Mouse (Mus musculus): ENCODE results near the gene Cntfr. TPM values are rescaled to one million over a fixed set of nuclear protein-coding genes. Genes with fewer than 3 reads are reported as not detected.

Gene Cntfr
- total RNA-seq, 2 experiments from 2014 or later = 89.6 to 96.1 TPM

GRCm38 (mm10) chr4:41682789-41683188 lies 14.1 kb downstream of the Cntfr start:
- no peak for DNase-seq (ENCODE audit: extremely low spot score in 1 of 2, low spot score in 1 of 2)

- no peak for DNase-seq (ENCODE audit: extremely low spot score in 1 of 2, low spot score in 1 of 2)
Observed at GRCm38 (mm10) chr4:41681947-41682346, 14.9 kb downstream of the Cntfr start.

GRCm38 (mm10) chr4:41681176-41681575 lies 15.7 kb downstream of the Cntfr start:
- DNase-seq (ENCODE audit: extremely low spot score in 1 of 2, low spot score in 1 of 2) = no peak

- no peak for DNase-seq (ENCODE audit: extremely low spot score in 1 of 2, low spot score in 1 of 2)
Observed at GRCm38 (mm10) chr4:41679291-41679690, 17.6 kb downstream of the Cntfr start.

DNA sequence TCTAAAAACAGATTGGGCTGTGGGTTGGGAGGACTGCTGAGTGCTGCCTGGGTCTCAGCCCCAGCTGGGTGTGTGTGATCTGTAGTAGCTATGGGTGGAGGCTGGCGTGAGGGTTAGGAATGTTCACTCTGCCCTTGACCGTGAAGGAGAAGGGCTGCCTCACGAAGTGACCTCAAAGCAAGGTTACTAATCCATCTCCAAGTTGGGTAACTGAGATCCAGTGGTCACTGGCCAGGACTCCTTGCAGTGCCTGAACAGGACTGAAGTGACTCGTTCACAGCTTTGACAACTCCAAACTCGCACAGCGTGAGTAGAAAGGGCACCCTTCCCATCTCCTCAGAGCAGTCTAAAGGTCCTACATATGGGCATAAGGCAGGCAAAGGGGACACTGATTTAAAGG lies 18.0 kb downstream of the Cntfr start:
- no peak for DNase-seq (ENCODE audit: extremely low spot score in 1 of 2, low spot score in 1 of 2)

GRCm38 (mm10) chr4:41677006-41677629 lies 19.8 kb downstream of the Cntfr start:
- DNase-seq (ENCODE audit: extremely low spot score in 1 of 2, low spot score in 1 of 2) = no peak

DNA sequence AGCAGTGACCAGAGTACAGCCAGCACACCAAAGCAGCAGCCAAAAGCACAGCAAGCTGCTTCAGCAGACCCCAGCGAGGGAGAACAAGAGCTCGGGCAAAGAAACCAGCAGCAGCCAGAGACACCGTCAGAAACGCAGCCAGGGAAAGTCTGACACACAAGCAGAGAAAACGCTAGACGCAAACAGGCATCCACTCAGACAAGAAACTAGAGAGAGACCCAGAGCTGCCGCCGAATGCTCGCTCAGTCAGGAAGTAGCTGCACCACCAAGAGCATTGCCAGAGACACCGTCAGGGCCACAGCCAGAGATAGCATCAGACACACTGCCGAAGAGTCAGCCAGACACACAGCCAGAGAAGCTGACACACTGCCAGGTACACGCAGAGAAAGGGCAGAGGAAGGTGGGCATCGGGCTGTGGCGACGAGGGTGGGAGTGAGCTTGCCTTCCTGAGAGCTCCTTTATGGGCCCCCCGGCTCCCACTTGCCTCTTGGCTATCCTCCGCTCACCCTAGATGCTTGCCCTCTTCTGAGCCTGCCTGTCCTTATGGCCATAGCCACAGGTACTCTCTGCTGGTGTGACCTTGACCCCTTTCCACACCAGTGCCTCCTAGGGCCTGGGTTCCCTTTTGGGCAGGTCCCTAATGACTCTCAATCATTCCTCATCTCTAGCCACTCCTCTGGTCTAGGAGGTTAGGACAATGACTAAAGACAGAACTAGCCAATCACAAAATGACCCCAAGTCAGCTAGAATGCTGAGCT lies 20.5 kb downstream of the Cntfr start:
- no peak for DNase-seq (ENCODE audit: extremely low spot score in 1 of 2, low spot score in 1 of 2)

DNA sequence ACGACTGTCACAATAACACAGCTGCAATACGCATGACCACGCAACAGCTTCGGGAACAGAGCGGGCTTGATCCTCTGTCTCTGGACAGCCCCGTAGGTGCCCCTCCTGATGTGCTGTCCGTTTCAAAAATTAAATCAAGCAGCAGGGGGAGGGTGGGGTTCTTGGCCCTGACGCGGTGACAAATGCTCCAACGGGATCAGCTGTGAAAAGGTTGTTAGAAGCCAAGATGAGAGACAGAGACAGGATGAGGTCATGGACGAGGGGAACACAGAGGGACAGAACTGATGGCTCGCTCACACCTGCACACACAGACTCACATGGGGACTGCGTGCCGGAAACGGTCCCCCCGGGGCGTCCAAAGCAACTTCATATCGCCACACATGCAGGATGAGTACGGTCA lies 23.7 kb downstream of the Cntfr start:
- no peak for DNase-seq (ENCODE audit: extremely low spot score in 1 of 2, low spot score in 1 of 2)

GRCm38 (mm10) chr4:41672522-41672963 lies 24.3 kb downstream of the Cntfr start:
- no peak for DNase-seq (ENCODE audit: extremely low spot score in 1 of 2, low spot score in 1 of 2)

DNA sequence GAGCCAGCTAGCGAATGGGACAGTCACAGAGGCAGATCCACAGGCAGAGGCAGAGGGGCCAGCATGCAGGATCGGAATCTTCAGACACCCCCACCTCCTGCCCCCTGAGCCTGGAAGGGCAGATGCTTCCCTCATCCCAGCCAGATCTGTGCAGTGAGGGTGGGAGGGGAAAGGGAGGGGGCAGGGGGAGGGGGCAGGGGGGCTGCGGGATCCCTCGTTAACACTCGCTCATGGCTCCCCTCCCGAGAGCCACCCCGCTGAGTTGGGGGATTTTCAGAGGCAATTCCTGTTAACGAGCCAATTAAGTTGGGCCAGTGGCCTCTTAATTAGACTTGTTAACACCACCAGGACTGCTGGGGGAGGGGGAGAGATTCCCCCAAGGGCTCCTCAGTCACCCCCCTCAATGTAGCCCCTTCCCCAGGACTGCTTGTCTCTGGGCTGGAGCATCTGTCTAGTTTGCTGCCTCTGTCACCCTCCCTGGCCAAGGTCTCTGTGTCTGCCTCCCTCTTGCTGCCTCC lies 24.9 kb downstream of the Cntfr start:
- DNase-seq (ENCODE audit: extremely low spot score in 1 of 2, low spot score in 1 of 2) = no peak

DNA sequence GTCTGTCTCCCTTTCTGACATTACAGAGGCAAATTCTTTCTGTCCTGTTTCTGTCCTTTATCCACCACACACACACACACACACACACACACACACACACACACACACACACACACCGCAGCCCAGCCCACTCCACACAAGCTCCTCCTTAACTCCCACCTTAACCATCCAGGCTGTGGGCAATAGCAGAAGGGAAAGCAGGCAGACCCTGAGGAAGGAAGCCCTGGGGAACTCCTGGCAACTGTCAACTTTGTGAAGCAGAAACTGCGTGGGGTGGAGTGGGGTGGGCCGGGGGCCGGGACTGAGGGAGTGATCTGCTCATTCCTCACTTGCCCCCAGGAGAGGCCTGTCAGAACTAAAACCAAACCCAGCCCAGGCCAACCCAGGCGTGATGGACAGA lies 25.4 kb downstream of the Cntfr start:
- DNase-seq (ENCODE audit: extremely low spot score in 1 of 2, low spot score in 1 of 2) = no peak

DNA sequence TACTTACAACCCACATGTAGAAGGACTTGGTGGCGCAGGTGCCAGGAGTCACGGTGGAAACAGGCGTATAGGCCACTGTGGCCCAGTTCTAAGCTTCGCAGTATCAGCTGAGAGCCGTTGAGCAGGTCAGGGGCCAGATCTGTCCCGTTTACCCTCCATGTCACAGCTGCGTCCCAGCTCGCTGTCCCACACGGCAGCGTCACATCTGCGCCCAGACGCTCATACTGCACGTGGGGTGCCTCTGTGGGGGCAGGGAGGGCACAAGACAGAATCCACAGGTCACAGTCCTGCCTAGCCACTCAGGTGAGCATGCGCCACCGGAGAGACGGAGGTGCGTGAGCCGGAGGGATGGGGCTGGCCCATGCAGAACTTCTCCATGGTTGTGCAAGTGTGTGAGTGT lies 26.1 kb downstream of the Cntfr start:
- DNase-seq (ENCODE audit: extremely low spot score in 1 of 2, low spot score in 1 of 2) = no peak

DNA sequence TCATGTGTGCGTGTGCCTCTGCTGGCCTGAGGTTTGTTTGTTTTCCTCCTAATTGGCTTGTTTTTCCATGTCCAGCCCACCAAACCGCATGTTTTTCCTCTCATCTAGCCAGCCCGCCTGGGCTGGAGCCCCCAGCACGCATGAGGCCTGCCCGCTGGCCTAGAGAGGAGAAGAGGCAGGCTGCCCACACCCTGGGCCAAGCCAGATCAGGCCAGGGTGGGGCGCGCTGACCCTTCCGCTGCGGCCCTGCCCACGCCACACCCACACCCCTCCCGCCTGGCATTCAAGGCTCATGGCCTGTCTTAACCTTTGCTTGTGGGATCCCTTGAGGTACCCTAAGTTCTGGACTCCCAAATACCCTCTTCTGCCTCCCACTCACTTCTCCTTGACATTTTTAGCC lies 30.2 kb downstream of the Cntfr start:
- no peak for DNase-seq (ENCODE audit: extremely low spot score in 1 of 2, low spot score in 1 of 2)

GRCm38 (mm10) chr4:41665009-41665675 lies 31.7 kb downstream of the Cntfr start:
- DNase-seq (ENCODE audit: extremely low spot score in 1 of 2, low spot score in 1 of 2) = no peak

DNA sequence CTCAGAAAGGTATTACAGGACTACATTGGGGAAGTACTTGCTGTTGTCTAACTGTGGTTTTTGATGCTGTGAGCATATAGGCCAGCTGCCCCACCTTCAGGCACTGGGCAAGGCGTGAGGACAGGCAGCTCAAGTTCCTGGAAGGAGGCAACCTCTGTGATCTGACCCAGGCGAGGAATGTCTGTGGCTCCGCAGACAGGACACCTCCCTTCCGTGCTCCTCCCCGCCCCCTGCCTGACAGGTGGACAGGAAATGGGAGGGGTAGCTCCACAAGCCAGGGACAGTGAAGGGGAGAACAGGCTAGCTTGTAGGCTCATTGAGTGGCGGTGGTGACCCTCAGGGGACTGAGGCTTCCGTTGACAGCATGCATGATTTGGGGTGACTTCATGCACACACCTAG lies 32.4 kb downstream of the Cntfr start:
- no peak for DNase-seq (ENCODE audit: extremely low spot score in 1 of 2, low spot score in 1 of 2)

DNA sequence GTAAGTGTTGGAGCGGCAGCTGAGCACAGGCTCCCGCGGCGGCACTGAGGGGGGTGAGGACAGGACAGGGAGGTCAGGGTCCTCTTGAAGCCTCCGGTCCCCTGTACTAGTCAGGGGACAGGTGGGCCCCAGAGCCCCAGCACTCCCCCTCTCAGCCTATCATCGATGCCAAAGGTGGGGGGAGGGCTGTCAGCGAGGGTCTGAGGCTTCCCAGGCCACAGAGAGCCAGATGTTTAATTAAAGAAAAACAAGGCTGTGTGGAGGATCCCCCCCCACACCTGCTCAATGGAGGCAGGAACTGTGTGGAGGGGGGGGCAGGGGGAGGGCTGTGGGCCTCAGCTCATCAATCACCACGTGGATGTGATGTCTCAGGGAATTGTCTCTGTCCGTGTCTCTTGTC lies 33.3 kb downstream of the Cntfr start:
- DNase-seq (ENCODE audit: extremely low spot score in 1 of 2, low spot score in 1 of 2) = no peak

GRCm38 (mm10) chr4:41662723-41663122 lies 34.2 kb downstream of the Cntfr start:
- no peak for DNase-seq (ENCODE audit: extremely low spot score in 1 of 2, low spot score in 1 of 2)

- no peak for DNase-seq (ENCODE audit: extremely low spot score in 1 of 2, low spot score in 1 of 2)
Observed at GRCm38 (mm10) chr4:41660851-41661430, 35.9 kb downstream of the Cntfr start.

DNA sequence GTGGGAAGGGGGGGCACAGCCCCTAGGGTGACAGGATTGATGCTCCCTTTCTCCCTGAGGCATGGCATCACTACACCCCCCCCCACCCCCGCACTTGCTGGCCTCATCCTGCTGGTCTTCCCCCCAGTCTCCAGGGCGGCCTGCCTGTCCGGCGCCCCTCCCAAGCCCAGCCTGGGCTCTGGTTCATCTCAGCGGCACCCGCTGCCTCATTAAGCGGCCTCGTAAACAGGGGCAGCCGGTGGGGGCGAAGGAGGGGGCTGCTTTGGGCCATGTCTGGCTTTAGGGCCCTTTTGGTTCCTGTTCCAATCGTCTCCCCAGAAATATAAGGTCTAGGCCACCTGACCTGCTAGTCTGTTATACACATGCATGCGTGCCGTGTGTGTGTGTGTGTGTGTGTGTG lies 37.3 kb downstream of the Cntfr start:
- no peak for DNase-seq (ENCODE audit: extremely low spot score in 1 of 2, low spot score in 1 of 2)

DNA sequence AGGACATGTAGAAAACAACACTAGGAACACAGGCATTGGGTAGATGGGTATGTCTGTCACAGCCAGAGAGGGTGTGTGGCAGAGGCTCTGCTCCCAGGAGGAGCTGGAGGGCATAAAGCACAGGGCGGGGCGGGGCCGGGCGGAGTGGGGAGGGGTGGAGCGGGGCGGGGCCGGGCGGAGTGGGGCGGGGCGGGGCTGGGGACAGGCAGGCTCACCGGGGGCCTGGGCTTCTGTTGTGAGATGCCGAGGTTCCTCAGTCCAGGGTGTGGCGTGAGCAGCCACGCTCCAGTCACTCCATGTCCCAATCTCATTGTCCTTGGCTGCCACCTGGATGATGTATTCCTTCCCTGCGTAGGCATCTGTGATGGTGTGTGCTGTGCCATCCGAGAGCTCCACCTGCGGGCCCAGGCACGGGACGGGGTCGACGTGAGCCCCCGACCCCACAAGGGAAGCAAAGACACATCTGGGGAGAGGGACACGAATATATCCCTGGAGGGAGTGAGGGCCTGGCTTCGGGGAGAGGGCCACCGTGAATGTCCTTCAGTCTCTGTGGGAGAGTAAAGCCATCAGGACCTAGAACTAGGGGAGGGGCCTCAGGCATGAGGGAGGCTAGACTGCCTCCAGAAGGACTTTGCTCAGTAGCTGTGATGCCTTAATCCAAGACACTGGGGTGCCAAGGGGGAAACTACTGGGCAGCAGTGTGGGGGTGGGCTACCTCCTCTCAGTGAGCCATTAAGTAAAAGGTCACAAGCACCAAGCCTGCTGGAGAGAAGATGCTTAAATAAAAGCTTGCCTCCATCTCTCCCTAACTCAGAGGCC lies 38.1 kb downstream of the Cntfr start:
- no peak for DNase-seq (ENCODE audit: extremely low spot score in 1 of 2, low spot score in 1 of 2)
